Mouse (Mus musculus): Measurements from ENCODE around the gene Ptprn2.

DNA sequence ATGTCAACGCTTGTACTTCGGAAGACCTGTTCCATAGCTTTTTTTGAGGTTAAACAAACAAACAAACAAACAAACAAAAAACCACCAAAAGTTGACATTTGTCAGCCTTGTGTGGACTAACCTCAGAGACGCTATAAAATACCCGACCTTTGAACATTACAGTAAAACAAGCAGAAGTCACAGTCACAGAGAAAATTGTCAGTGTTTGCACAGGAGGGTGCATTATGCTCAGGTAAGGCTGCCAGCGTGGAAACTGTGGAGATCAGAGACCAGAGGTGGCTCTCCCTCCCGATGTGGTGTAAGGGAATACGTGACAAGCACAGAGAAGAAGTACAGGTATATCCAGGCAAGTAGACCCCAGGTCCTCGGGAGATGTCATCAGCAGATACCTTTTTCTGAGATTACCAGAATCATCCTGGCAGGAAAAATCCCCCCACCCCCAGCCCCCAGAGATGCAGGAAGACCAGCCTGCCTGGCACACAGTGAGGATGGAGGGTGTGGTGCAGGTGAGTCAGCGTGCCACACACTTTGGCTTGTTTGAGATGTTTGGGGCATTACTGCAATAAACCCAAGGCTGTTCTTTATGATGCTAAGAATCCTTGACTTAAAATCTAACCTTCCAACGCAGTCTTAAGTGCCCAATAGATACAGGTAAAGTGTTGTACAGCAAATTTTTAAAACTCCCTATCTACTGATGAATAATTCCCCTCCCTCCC lies 136.0 kb downstream of the Ptprn2 start:
- TF ChIP-seq CTCF (IDR thresholded peaks at IDR 0.05; ENCODE audit: borderline replicate concordance, extremely low read depth, insufficient read depth, insufficient read length): no peak
- no peak for TF ChIP-seq POLR2A (IDR thresholded peaks at IDR 0.05; ENCODE audit: borderline replicate concordance, extremely low read depth, insufficient read depth, insufficient read length, poor library complexity, severe bottlenecking)
